Mouse (Mus musculus) myocyte (in vitro differentiated cells): ENCODE measurements around the gene Klhl12. TPM values are rescaled to one million over a fixed set of nuclear protein-coding genes. Genes with fewer than 3 reads are reported as not detected.

Experiments used
- H3K27me3 ChIP-seq: one replicate; pipeline ENCODE4 v1.6.1; 2011; ENCODE audit not compliant: control insufficient read depth, insufficient read depth, insufficient read length
- H3K36me3 ChIP-seq: one replicate; pipeline ENCODE4 v1.6.1; 2011; ENCODE audit not compliant: control insufficient read depth, insufficient read depth
- H3K4me2 ChIP-seq: one replicate; pipeline ENCODE4 v1.6.1; 2011; ENCODE audit warnings: low read depth, control low read depth
- H3K4me3 ChIP-seq: one replicate; pipeline ENCODE4 v1.5.1; 2011; ENCODE audit warnings: mild to moderate bottlenecking, control low read depth, moderate library complexity
- H3K79me2 ChIP-seq: one replicate; pipeline ENCODE4 v1.6.1; 2011; ENCODE audit not compliant: control insufficient read depth, insufficient read depth
- H3ac ChIP-seq: one replicate; pipeline ENCODE4 v1.6.1; 2011; ENCODE audit not compliant: control insufficient read depth, insufficient read length
- CEBPB ChIP-seq: IDR thresholded peaks from 2 replicates; pipeline ENCODE4 v1.6.1; 2011; ENCODE audit warnings: mild to moderate bottlenecking, moderate library complexity; ENCODE audit not compliant: poor library complexity, insufficient read depth, severe bottlenecking
- E2F4 ChIP-seq: IDR thresholded peaks from one replicate; pipeline ENCODE4 v1.6.1; 2011; ENCODE audit warnings: mild to moderate bottlenecking, control low read depth, moderate library complexity; ENCODE audit not compliant: insufficient read depth
- MAX ChIP-seq: IDR thresholded peaks from one replicate; pipeline ENCODE4 v1.6.1; 2011; ENCODE audit warnings: low read depth, mild to moderate bottlenecking, control low read depth
- MYOD1 ChIP-seq, 3 experiments: IDR thresholded peaks; one replicate each; pipeline ENCODE4 v1.6.1; 2011; ENCODE audit warnings: control low read depth in 2 of 3, low read depth in 2 of 3, mild to moderate bottlenecking in 2 of 3, moderate library complexity in 1 of 3; ENCODE audit not compliant: insufficient read length in 2 of 3, control insufficient read depth in 1 of 3
- MYOG ChIP-seq, 3 experiments: IDR thresholded peaks; one replicate each; pipeline ENCODE4 v1.6.1; 2011; ENCODE audit warnings: control low read depth in 2 of 3, low read depth in 2 of 3, mild to moderate bottlenecking in 2 of 3; ENCODE audit not compliant: insufficient read length in 2 of 3, control insufficient read depth in 1 of 3, insufficient read depth in 1 of 3
- POLR2A ChIP-seq: IDR thresholded peaks from one replicate; pipeline ENCODE4 v1.6.1; 2011; ENCODE audit warnings: low read depth, mild to moderate bottlenecking, control low read depth, moderate library complexity; ENCODE audit not compliant: insufficient read length
- POLR2AphosphoS2 ChIP-seq: IDR thresholded peaks from one replicate; pipeline ENCODE4 v1.6.1; 2011; ENCODE audit warnings: low read depth, control low read depth; ENCODE audit not compliant: insufficient read length
- REST ChIP-seq: IDR thresholded peaks from one replicate; pipeline ENCODE4 v1.6.1; 2011; ENCODE audit warnings: mild to moderate bottlenecking, control low read depth, moderate library complexity; ENCODE audit not compliant: insufficient read depth, insufficient read length
- SRF ChIP-seq: IDR thresholded peaks from one replicate; pipeline ENCODE4 v1.6.1; 2011; ENCODE audit warnings: low read depth; ENCODE audit not compliant: control insufficient read depth, insufficient read length
- TCF12 ChIP-seq: IDR thresholded peaks from one replicate; pipeline ENCODE4 v1.6.1; 2011; ENCODE audit warnings: mild to moderate bottlenecking, control low read depth; ENCODE audit not compliant: poor library complexity, insufficient read depth, severe bottlenecking
- TCF3 ChIP-seq: IDR thresholded peaks from one replicate; pipeline ENCODE4 v1.6.1; 2011; ENCODE audit warnings: low read depth, control low read depth; ENCODE audit not compliant: insufficient read length
- USF1 ChIP-seq: IDR thresholded peaks from one replicate; pipeline ENCODE4 v1.6.1; 2011; ENCODE audit warnings: low read depth, mild to moderate bottlenecking, control low read depth, moderate library complexity
- polyA plus RNA-seq: library from polyadenylated mRNA; unstranded; fragments of >200 nt; fragmentation: generic; extraction: Trizol; gene quantifications from one replicate; pipeline ENCODE4 v1.2.1, GENCODE M21; 2012; ENCODE audit warnings: missing spikeins

The Klhl12 gene
- polyA plus RNA-seq, 1 experiment: 11.3 TPM

DNA sequence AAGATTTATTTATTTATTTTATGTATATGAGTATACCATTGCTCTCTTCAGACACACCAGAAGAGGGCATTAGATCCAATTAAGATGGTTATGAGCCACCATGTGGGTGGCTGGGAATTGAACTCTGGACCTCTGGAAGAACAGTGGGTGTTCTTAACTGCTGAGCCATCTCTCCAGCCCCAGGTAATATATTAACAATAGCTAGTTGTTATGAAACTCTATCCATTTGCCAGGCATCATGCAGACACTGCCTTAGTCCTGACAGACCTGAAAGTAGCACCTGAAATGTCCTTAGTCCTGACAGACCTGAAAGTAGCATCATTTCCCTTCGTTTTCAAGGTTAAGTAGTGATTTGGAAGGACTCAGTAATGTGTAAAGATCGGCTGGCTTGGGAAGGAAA lies 41.3 kb upstream of the Klhl12 start:
- no peaks in the 10 kb centered on the region for H3K27me3 ChIP-seq
- peak overlapping the region; percentile 90 for H3K4me2 ChIP-seq
- H3K4me3 ChIP-seq: no peak overlapping the region
- H3K79me2 ChIP-seq: peaks cover 38% of the 10 kb centered on the region
- peaks cover 40% of the 10 kb centered on the region for H3K36me3 ChIP-seq
- TF ChIP-seq TCF12 (no peak), POLR2AphosphoS2 (peak; percentile 65), MYOD1 (IDR thresholded peaks at IDR 0.05; ENCODE audit: control insufficient read depth in 1 of 3, insufficient read length in 2 of 3, low read depth in 2 of 3) (no peak), POLR2A (no peak), TCF3 (no peak), REST (no peak), USF1 (no peak), MYOG (IDR thresholded peaks at IDR 0.05; ENCODE audit: control insufficient read depth in 1 of 3, insufficient read depth in 1 of 3, insufficient read length in 2 of 3, low read depth in 2 of 3) (no peak), MAX (no peak)
- no peak overlapping the region for H3ac ChIP-seq

DNA sequence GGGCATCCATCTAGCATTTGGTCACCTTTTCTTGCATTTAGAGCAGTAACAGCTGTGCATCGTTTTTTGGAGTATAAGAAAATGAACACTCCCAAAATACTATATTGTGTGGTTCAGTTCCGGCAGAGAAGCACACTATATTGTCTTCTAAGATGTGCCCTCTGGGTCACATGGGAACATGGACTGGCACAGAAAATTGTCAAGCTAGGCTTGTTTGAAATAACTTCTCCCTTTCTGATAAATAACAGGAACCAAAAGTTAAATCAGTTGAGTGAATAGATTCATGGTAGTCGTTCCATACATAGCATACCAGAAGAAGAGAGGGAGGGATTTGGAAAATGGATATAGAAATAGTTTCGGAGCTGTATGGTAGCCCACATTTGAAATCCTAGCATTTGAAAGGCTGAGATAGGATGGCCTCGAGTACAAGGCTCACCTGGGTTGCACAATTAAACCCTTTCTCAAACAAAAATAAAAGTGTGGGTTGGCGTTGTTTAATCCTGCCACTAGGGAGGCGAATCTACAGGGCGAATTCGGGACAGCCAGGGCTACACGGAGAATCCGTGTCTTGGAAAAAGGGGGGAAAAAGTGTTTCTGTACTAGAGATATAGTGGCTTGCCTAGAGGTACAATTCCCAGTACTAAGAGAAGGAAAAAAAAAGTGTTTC lies 40.7 kb upstream of the Klhl12 start:
- peaks cover 34% of the 10 kb centered on the region for H3K36me3 ChIP-seq
- H3K4me3 ChIP-seq: peak overlapping the region; percentile 51
- H3K79me2 ChIP-seq: peaks cover 41% of the 10 kb centered on the region
- no peaks in the 10 kb centered on the region for H3K27me3 ChIP-seq
- peak overlapping the region; percentile 90 for H3K4me2 ChIP-seq
- H3ac ChIP-seq: peak overlapping the region; percentile 100
- TF ChIP-seq POLR2A: no peak
- 0 out of 2 replicates have a peak, but pooled peaks have one; percentile 12 for TF ChIP-seq CEBPB
- TF ChIP-seq POLR2AphosphoS2: no peak

DNA sequence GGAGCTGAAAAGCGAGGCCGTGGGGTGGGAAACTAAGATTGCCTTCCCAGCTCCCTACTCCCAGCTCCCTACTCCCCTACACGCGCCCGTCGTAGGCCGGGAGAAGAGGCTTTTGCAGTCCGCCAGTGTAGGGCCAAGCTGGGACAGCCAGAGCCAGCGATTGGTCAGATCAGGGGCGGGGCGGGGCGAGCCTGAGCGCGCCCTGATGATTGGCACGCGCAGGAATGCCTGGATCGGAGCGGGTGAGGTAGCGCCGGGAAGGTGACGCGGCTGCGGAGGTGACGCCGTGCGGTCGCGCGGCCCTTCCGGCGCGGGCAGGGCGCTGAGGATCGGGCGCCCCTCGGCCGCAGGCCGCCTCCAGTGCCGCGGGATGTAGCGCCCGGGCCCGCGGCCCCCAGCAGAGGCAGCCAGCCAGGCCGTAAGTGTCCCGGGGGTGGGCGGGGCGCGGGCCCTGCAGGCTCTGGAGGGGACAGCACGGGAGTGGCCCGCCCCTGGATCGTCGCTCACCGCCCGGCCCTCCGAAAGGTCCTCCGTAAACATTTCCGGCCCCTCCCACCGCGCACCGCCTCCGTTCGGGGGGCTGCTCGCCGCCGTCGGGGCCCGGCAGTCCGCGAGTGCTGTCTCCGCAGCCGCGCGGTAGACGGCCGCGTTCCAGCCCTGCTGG lies 40.0 kb upstream of the Klhl12 start, which contains the start of gene Adipor1:
Gene Adipor1 (plus strand): TSS at position 211 of the 664 bp plus-strand sequence.
- TF ChIP-seq MYOG (IDR thresholded peaks at IDR 0.05; ENCODE audit: control insufficient read depth in 1 of 3, insufficient read depth in 1 of 3, insufficient read length in 2 of 3, low read depth in 2 of 3) (peak in 1 of 3 experiments; percentile 24), POLR2A (peak; percentile 78), MYOD1 (IDR thresholded peaks at IDR 0.05; ENCODE audit: control insufficient read depth in 1 of 3, insufficient read length in 2 of 3, low read depth in 2 of 3) (peak in 1 of 3 experiments; percentile 44), POLR2AphosphoS2 (peak; percentile 97), REST (no peak)
- peak within 1 kb of the TSS; percentile 51 for H3K4me3 ChIP-seq
- H3K36me3 ChIP-seq: peaks cover 28% of the 10 kb centered on the region
- H3ac ChIP-seq: peak within 1 kb of the TSS; percentile 100
- peaks cover 47% of the 10 kb centered on the region for H3K79me2 ChIP-seq
- H3K4me2 ChIP-seq: peak within 1 kb of the TSS; percentile 91
- no peaks in the 10 kb centered on the region for H3K27me3 ChIP-seq

DNA sequence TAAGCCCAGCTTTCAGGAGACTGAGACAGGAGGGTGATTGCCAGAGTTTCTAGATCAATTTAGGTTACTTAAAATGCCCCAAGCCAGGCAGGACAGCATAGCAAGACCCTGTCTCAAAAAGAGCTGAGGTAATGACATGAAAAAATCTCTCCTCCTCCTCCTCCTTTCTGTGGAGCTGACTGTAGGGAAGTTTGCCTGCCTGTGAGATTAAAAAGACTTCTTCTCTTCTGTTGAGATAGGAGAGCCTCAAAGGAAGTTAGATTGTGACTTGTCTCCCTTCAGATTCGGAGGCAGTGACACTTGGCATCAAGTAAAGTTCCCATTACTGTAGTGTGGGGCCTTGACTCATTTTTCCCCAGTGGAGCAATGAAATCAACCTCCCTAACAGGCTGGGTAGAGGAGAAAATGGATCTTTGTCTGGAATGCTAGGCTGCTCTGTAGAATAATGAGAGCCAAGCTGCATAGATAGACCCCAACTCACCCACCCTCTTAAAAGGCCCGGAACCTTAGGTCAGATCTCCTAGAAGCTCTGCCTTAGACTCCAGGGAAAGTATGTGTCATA lies 36.8 kb upstream of the Klhl12 start:
- H3K4me3 ChIP-seq: no peak overlapping the region
- H3K36me3 ChIP-seq: peaks cover 4% of the 10 kb centered on the region
- peak overlapping the region; percentile 36 for H3K4me2 ChIP-seq
- TF ChIP-seq E2F4 (no peak), POLR2AphosphoS2 (no peak), MAX (no peak), TCF3 (no peak), TCF12 (no peak), POLR2A (no peak)
- no peak overlapping the region for H3ac ChIP-seq
- peaks cover 71% of the 10 kb centered on the region for H3K79me2 ChIP-seq
- no peaks in the 10 kb centered on the region for H3K27me3 ChIP-seq

DNA sequence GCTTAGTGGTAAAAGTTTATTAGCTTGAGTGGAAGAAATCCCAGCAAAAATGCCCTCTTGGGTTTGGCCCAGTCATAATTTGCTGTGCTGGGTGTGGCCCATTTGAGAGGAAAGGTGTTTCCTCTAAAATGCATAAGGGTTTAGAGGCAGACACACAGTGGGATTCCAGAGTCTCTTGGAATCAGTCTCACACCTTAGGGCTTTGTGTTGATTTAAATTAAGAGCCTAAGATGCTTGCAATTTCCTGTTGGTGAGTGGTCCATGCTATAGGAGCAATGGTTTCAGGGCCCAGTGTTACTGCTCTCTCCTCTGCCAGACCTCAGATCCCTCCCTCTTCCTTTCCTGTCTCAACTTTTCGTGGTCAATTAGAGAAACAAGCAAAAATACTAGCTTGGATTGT lies 36.2 kb upstream of the Klhl12 start:
- H3ac ChIP-seq: no peak overlapping the region
- peaks cover 6% of the 10 kb centered on the region for H3K36me3 ChIP-seq
- TF ChIP-seq TCF12 (no peak), MYOD1 (IDR thresholded peaks at IDR 0.05; ENCODE audit: control insufficient read depth in 1 of 3, insufficient read length in 2 of 3, low read depth in 2 of 3) (no peak), E2F4 (no peak), CEBPB (no peak), REST (no peak), USF1 (no peak), MYOG (IDR thresholded peaks at IDR 0.05; ENCODE audit: control insufficient read depth in 1 of 3, insufficient read depth in 1 of 3, insufficient read length in 2 of 3, low read depth in 2 of 3) (no peak), TCF3 (no peak), SRF (no peak)
- H3K79me2 ChIP-seq: peaks cover 71% of the 10 kb centered on the region
- H3K27me3 ChIP-seq: no peaks in the 10 kb centered on the region
- H3K4me2 ChIP-seq: peak overlapping the region; percentile 34
- no peak overlapping the region for H3K4me3 ChIP-seq
